32 mouse cellular contexts compared by ENCODE assay signal in genomic region chr5:34458994-34459393, GRCm38 (mm10). TPM values are rescaled to one million over a fixed set of nuclear protein-coding genes. Genes with fewer than 3 reads are reported as not detected.
A peak's percentile ranks its signal among the peaks of the same experiment; 100 is the strongest.
DNase-seq lines count a peak whose midpoint lies in the region; ATAC-seq and TF ChIP-seq lines count a peak whose summit lies in the region.
"Had no signal": no experiment of that assay in that cellular context is flagged by ENCODE, and none has a peak within 500 bp of the region (broad histone marks: within the 10 kb centered on the region; RNA-seq: fewer than 3 reads in every experiment).

No protein-coding gene starts in this region.

- DNase-seq in forebrain, embryonic 14.5 days (ENCODE audit: low spot score), result peak; percentile 4
- no peak for DNase-seq in forebrain, embryonic 11.5 days (ENCODE audit: low spot score)
- DNase-seq in layer of hippocampus, adult 11-12 months (ENCODE audit: low spot score), result peak; percentile 23
- DNase-seq in layer of hippocampus, postnatal 25 days (ENCODE audit: extremely low spot score in 1 of 2, low spot score in 1 of 2), result no peak
- DNase-seq in right cerebral cortex, postnatal 10 days (ENCODE audit: low spot score in 2 of 2), result peak; percentile 35 to 54
- no peak for DNase-seq in right cerebral cortex, postnatal 4 days
- no peak for DNase-seq in cerebellum, postnatal 4 days (ENCODE audit: low spot score in 2 of 2)
- no peak for DNase-seq in cerebellum, adult 2 months
- DNase-seq: adrenal gland, postnatal 25 days; cerebellum, adult 18-20 months; cerebellum, postnatal 14 days; gastrocnemius, postnatal 14 days; heart, postnatal 36 days; kidney, postnatal 25 days; liver; lung, adult 2 months; lung, postnatal 10 days; right cerebral cortex, postnatal 14 days; spleen, adult 18-20 months; thymus, adult 18-20 months; thymus, postnatal 36 days had no signal

- no peak overlapping the region for H3K9ac ChIP-seq in forebrain, embryonic 14.5 days (ENCODE audit: low read length)
- no peak overlapping the region for H3K9ac ChIP-seq in forebrain, embryonic 11.5 days (ENCODE audit: low read length)
- H3K9ac ChIP-seq: hindbrain, embryonic 12.5 days; kidney, embryonic 15.5 days; liver, embryonic 14.5 days; midbrain, embryonic 13.5 days; neural tube, embryonic 13.5 days had no signal

- no peak for TF ChIP-seq POLR2A in cerebellum, adult 2 months (IDR thresholded peaks at IDR 0.05; ENCODE audit: borderline replicate concordance, insufficient read depth, low read length)

- no peak overlapping the region for H3K4me3 ChIP-seq in forebrain, embryonic 14.5 days (ENCODE audit: low read depth, low read length)
- H3K4me3 ChIP-seq in forebrain, embryonic 11.5 days (ENCODE audit: low read depth, low read length), result no peak overlapping the region
- H3K4me3 ChIP-seq in cerebellum, adult 2 months (replicated peaks; ENCODE audit: insufficient read depth, low read depth, low read length), result no peak overlapping the region
- H3K4me3 ChIP-seq: hindbrain, embryonic 12.5 days; kidney, embryonic 15.5 days; midbrain, embryonic 13.5 days; neural tube, embryonic 13.5 days had no signal

- H3K27me3 ChIP-seq in forebrain, embryonic 14.5 days (replicated peaks; ENCODE audit: control insufficient read depth, insufficient read depth, low read length), result no peaks in the 10 kb centered on the region
- H3K27me3 ChIP-seq in forebrain, embryonic 11.5 days (ENCODE audit: control insufficient read depth, insufficient read depth, low read length), result no peaks in the 10 kb centered on the region
- H3K27me3 ChIP-seq in cerebellum, adult 2 months (ENCODE audit: control insufficient read depth, insufficient read depth, low read length), result no peaks in the 10 kb centered on the region
- H3K27me3 ChIP-seq: hindbrain, embryonic 12.5 days; kidney, embryonic 15.5 days; midbrain, embryonic 13.5 days; neural tube, embryonic 13.5 days; Patski had no signal

- peaks cover 82% of the 10 kb centered on the region for H3K36me3 ChIP-seq in forebrain, embryonic 14.5 days (ENCODE audit: control insufficient read depth, insufficient read depth, low read length)
- peaks cover 17% of the 10 kb centered on the region for H3K36me3 ChIP-seq in forebrain, embryonic 11.5 days (ENCODE audit: control insufficient read depth, insufficient read depth, low read length)

- no peak for ATAC-seq in forebrain, embryonic 14.5 days
- ATAC-seq in forebrain, embryonic 11.5 days (replicated peaks; ENCODE audit: low FRiP score), result no peak
- ATAC-seq: forebrain, embryonic 16.5 days; hindbrain, postnatal 0 days; intestine, embryonic 16.5 days; midbrain, embryonic 13.5 days; Patski had no signal

- no peaks in the 10 kb centered on the region for H3K9me3 ChIP-seq in forebrain, embryonic 14.5 days (replicated peaks; ENCODE audit: control insufficient read depth, low read length)
- H3K9me3 ChIP-seq in forebrain, embryonic 11.5 days (ENCODE audit: control insufficient read depth, low read length), result no peaks in the 10 kb centered on the region
- H3K9me3 ChIP-seq: hindbrain, embryonic 12.5 days; kidney, embryonic 15.5 days; midbrain, embryonic 13.5 days; neural tube, embryonic 13.5 days had no signal

- H3K4me1 ChIP-seq in forebrain, embryonic 14.5 days (ENCODE audit: control insufficient read depth, insufficient read depth, low read length), result no peaks in the 10 kb centered on the region
- H3K4me1 ChIP-seq in forebrain, embryonic 11.5 days (replicated peaks; ENCODE audit: control insufficient read depth, insufficient read depth, low read length), result no peaks in the 10 kb centered on the region
- H3K4me1 ChIP-seq in cerebellum, adult 2 months (ENCODE audit: control insufficient read depth, insufficient read depth, low read length), result no peaks in the 10 kb centered on the region
- H3K4me1 ChIP-seq: hindbrain, embryonic 12.5 days; kidney, embryonic 15.5 days; midbrain, embryonic 13.5 days; neural tube, embryonic 13.5 days had no signal

- no peak for TF ChIP-seq CTCF in cerebellum, adult 2 months (IDR thresholded peaks at IDR 0.05; ENCODE audit: borderline replicate concordance, insufficient read depth, low read depth, low read length)

- no peak overlapping the region for H3K4me2 ChIP-seq in forebrain, embryonic 14.5 days (ENCODE audit: low read length)
- no peak overlapping the region for H3K4me2 ChIP-seq in forebrain, embryonic 11.5 days (ENCODE audit: low read depth, low read length, severe bottlenecking)
- H3K4me2 ChIP-seq: heart, embryonic 11.5 days; hindbrain, embryonic 12.5 days; kidney, embryonic 15.5 days; midbrain, embryonic 13.5 days; neural tube, embryonic 13.5 days had no signal

- H3K27ac ChIP-seq in forebrain, embryonic 14.5 days (ENCODE audit: low read depth, low read length), result no peak overlapping the region
- H3K27ac ChIP-seq in forebrain, embryonic 11.5 days (ENCODE audit: low read depth, low read length), result no peak overlapping the region
- no peak overlapping the region for H3K27ac ChIP-seq in cerebellum, adult 2 months (ENCODE audit: insufficient read depth, low read length)
- H3K27ac ChIP-seq: hindbrain, embryonic 12.5 days; hindbrain, postnatal 0 days; kidney, embryonic 15.5 days; liver, embryonic 14.5 days; macrophage; midbrain, embryonic 13.5 days; neural tube, embryonic 13.5 days had no signal

- WGBS in forebrain, embryonic 14.5 days, result 75% methylated on average over 1 of the region's 1 CpGs
- WGBS in forebrain, embryonic 11.5 days, result 97% methylated on average over 1 of the region's 1 CpGs
- 67% methylated on average over 1 of the region's 1 CpGs for WGBS in cerebellum, adult 2 months

RNA-seq across cellular contexts. Expression of gene Tnip2, which starts 54.8 kb away (rescaled TPM):
- 3.6 and 4.8 TPM in 2 replicates for polyA plus RNA-seq in forebrain, embryonic 14.5 days (2014; fragmentation: Nextera tagmentation; extraction: Ambion mirVana)
- polyA plus RNA-seq in forebrain, embryonic 11.5 days (2014; fragmentation: Nextera tagmentation; extraction: Ambion mirVana), result 5.3 and 5.6 TPM in 2 replicates
- 10 to 100 TPM; 19.2 to 30.8 TPM for total RNA-seq in layer of hippocampus, postnatal 25 days (2021)
- 9.6 and 10.0 TPM in 2 replicates for polyA plus RNA-seq in cerebellum, adult 2 months (2012; rRNA removed)

Comparison
In these comparisons a context has a peak if more than half of its experiments do, and no peak if none do; other contexts are left out.
1. DNase-seq: peak in forebrain, embryonic 14.5 days (single experiment), layer of hippocampus, adult 11-12 months (single experiment) and right cerebral cortex, postnatal 10 days (2 of 2); none in forebrain, embryonic 11.5 days (single experiment), layer of hippocampus, postnatal 25 days (0 of 2), right cerebral cortex, postnatal 4 days (single experiment), cerebellum, postnatal 4 days (0 of 2) and cerebellum, adult 2 months (0 of 2).